Mouse (Mus musculus) heart, adult 2 months (tissue): ENCODE measurements around the gene Spert.

Experiments
- CTCF ChIP-seq: fragments of 200-600 bp; IDR thresholded peaks from 2 replicates; pipeline ENCODE4 v1.8.1; 2022; ENCODE audit warnings: antibody characterized with exemption, mild to moderate bottlenecking, moderate library complexity
- POLR2A ChIP-seq: fragments of 200-500 bp; IDR thresholded peaks from 2 replicates; pipeline ENCODE4 v1.6.1; 2011; ENCODE audit warnings: mild to moderate bottlenecking, low read depth, low read length, control low read depth; ENCODE audit not compliant: insufficient read depth

GRCm38 (mm10) chr14:75628870-75629269, 36.0 kb upstream of the Spert start:
- no peak for TF ChIP-seq POLR2A
- TF ChIP-seq CTCF: no peak
